Mouse (Mus musculus) activated CD4-positive, CD25-positive, alpha-beta regulatory T cell (primary cell): Measurements from ENCODE around the gene Slc35f3. TPM values are rescaled to one million over a fixed set of nuclear protein-coding genes. Genes with fewer than 3 reads are reported as not detected.

Source experiments
- polyA plus RNA-seq, 2 experiments: library from polyadenylated mRNA; unstranded; fragments of 100-300 nt; shearing (Covaris generic); gene quantifications; one replicate each; pipeline ENCODE4 v1.2.1; 2017

Slc35f3 gene
- not detected for polyA plus RNA-seq

GRCm38 (mm10) chr8:126298296-126299093, at the start of gene Slc35f3:
Slc35f3 (plus strand) TSS chr8:126298558.

GRCm38 (mm10) chr8:126422174-126422919, 124.0 kb downstream of the Slc35f3 start, which contains the start of gene Coa6:
Coa6 (plus strand) TSS chr8:126422515.

Other genes with a start within 250 kb of the Slc35f3 start
- 10 to 100 TPM; 54.9 to 62.6 TPM for gene Coa6, start 124.0 kb downstream of the Slc35f3 start, polyA plus RNA-seq
- gene Tarbp1, start 176.5 kb downstream of the Slc35f3 start, polyA plus RNA-seq, result 1 to 10 TPM; 5.0 to 6.6 TPM